41 mouse cellular contexts compared by ENCODE assay signal in genomic region chr17:37056957-37057356, GRCm38 (mm10). TPM values are rescaled to one million over a fixed set of nuclear protein-coding genes. Genes with fewer than 3 reads are reported as not detected.
A peak's percentile ranks its signal among the peaks of the same experiment; 100 is the strongest.
DNase-seq lines count a peak whose midpoint lies in the region; ATAC-seq and TF ChIP-seq lines count a peak whose summit lies in the region.
"Had no signal": no experiment of that assay in that cellular context is flagged by ENCODE, and none has a peak within 500 bp of the region (broad histone marks: within the 10 kb centered on the region; RNA-seq: fewer than 3 reads in every experiment).

No protein-coding gene starts in this region.

- no peaks in the 10 kb centered on the region for H3K9me3 ChIP-seq in forebrain, embryonic 14.5 days (replicated peaks; ENCODE audit: control insufficient read depth, low read length)
- no peaks in the 10 kb centered on the region for H3K9me3 ChIP-seq in forebrain, embryonic 11.5 days (ENCODE audit: control insufficient read depth, low read length)
- no peaks in the 10 kb centered on the region for H3K9me3 ChIP-seq in midbrain, embryonic 14.5 days (ENCODE audit: control insufficient read depth, low read length)
- H3K9me3 ChIP-seq in midbrain, postnatal 0 days (ENCODE audit: low read length): no peaks in the 10 kb centered on the region
- no peaks in the 10 kb centered on the region for H3K9me3 ChIP-seq in forebrain, postnatal 0 days (ENCODE audit: low read length)
- H3K9me3 ChIP-seq: hindbrain, embryonic 12.5 days; limb, embryonic 13.5 days; lung, embryonic 15.5 days; midbrain, embryonic 12.5 days had no signal

- no peak overlapping the region for H3K9ac ChIP-seq in forebrain, embryonic 14.5 days (ENCODE audit: low read length)
- H3K9ac ChIP-seq in forebrain, embryonic 11.5 days (ENCODE audit: low read length): no peak overlapping the region
- H3K9ac ChIP-seq in midbrain, embryonic 14.5 days (replicated peaks; ENCODE audit: low read length): no peak overlapping the region
- H3K9ac ChIP-seq in midbrain, postnatal 0 days (replicated peaks; ENCODE audit: low read length, poor library complexity, severe bottlenecking): no peak overlapping the region
- H3K9ac ChIP-seq in forebrain, postnatal 0 days: no peak overlapping the region
- H3K9ac ChIP-seq: hindbrain, embryonic 12.5 days; limb, embryonic 13.5 days; lung, embryonic 15.5 days; midbrain, embryonic 12.5 days had no signal

- H3K27ac ChIP-seq in forebrain, embryonic 14.5 days (ENCODE audit: low read depth, low read length): no peak overlapping the region
- no peak overlapping the region for H3K27ac ChIP-seq in forebrain, embryonic 11.5 days (ENCODE audit: low read depth, low read length)
- H3K27ac ChIP-seq in midbrain, embryonic 14.5 days (replicated peaks; ENCODE audit: low read depth, low read length): no peak overlapping the region
- H3K27ac ChIP-seq in midbrain, postnatal 0 days (ENCODE audit: low read depth, low read length): no peak overlapping the region
- H3K27ac ChIP-seq in forebrain, postnatal 0 days (ENCODE audit: low read depth, low read length): peak overlapping the region; percentile 50; the same call in 1 of the 2 replicates
- H3K27ac ChIP-seq: gastrocnemius, adult 2 months; hindbrain, embryonic 12.5 days; limb, embryonic 13.5 days; lung, embryonic 15.5 days; midbrain, embryonic 12.5 days had no signal

- H3K4me1 ChIP-seq in forebrain, embryonic 14.5 days (ENCODE audit: control insufficient read depth, insufficient read depth, low read length): no peaks in the 10 kb centered on the region
- 0 out of 2 replicates have a peak, but pooled peaks cover 2% of the 10 kb centered on the region for H3K4me1 ChIP-seq in forebrain, embryonic 11.5 days (replicated peaks; ENCODE audit: control insufficient read depth, insufficient read depth, low read length)
- H3K4me1 ChIP-seq in midbrain, embryonic 14.5 days (ENCODE audit: control insufficient read depth, insufficient read depth, low read length): peaks cover 5% of the 10 kb centered on the region; the same call in 1 of the 2 replicates
- H3K4me1 ChIP-seq in midbrain, postnatal 0 days (ENCODE audit: insufficient read depth, low read length): no peaks in the 10 kb centered on the region; the same call in 1 of the 2 replicates
- no peaks in the 10 kb centered on the region for H3K4me1 ChIP-seq in forebrain, postnatal 0 days (ENCODE audit: insufficient read depth)
- H3K4me1 ChIP-seq: limb, embryonic 13.5 days; lung, embryonic 15.5 days had no signal

- H3K27me3 ChIP-seq in forebrain, embryonic 14.5 days (replicated peaks; ENCODE audit: control insufficient read depth, insufficient read depth, low read length): no peaks in the 10 kb centered on the region
- no peaks in the 10 kb centered on the region for H3K27me3 ChIP-seq in forebrain, embryonic 11.5 days (ENCODE audit: control insufficient read depth, insufficient read depth, low read length)
- H3K27me3 ChIP-seq in midbrain, embryonic 14.5 days (ENCODE audit: control insufficient read depth, insufficient read depth, low read length): no peaks in the 10 kb centered on the region
- no peaks in the 10 kb centered on the region for H3K27me3 ChIP-seq in midbrain, postnatal 0 days (ENCODE audit: insufficient read depth, low read length)
- no peaks in the 10 kb centered on the region for H3K27me3 ChIP-seq in forebrain, postnatal 0 days (ENCODE audit: insufficient read depth, low read length)
- H3K27me3 ChIP-seq: hindbrain, embryonic 12.5 days; limb, embryonic 13.5 days; lung, embryonic 15.5 days; midbrain, embryonic 12.5 days; Patski had no signal

- ATAC-seq in forebrain, embryonic 14.5 days: no peak
- ATAC-seq in forebrain, embryonic 11.5 days (replicated peaks; ENCODE audit: low FRiP score): no peak
- ATAC-seq in midbrain, embryonic 14.5 days (ENCODE audit: low FRiP score, low TSS enrichment): no peak
- ATAC-seq in midbrain, postnatal 0 days (ENCODE audit: low FRiP score): no peak
- peak; percentile 66 for ATAC-seq in forebrain, postnatal 0 days
- ATAC-seq in erythroid progenitor cell, adult 5-6 weeks (replicated peaks; ENCODE audit: low FRiP score, poor library complexity, severe bottlenecking): no peak
- ATAC-seq: intestine, postnatal 0 days; Patski had no signal

- H3K4me2 ChIP-seq in forebrain, embryonic 14.5 days (ENCODE audit: low read length): no peak overlapping the region
- no peak overlapping the region for H3K4me2 ChIP-seq in forebrain, embryonic 11.5 days (ENCODE audit: low read depth, low read length, severe bottlenecking)
- H3K4me2 ChIP-seq in midbrain, embryonic 14.5 days (ENCODE audit: low read length): no peak overlapping the region
- no peak overlapping the region for H3K4me2 ChIP-seq in midbrain, postnatal 0 days (ENCODE audit: low read depth, low read length, poor library complexity, severe bottlenecking)
- no peak overlapping the region for H3K4me2 ChIP-seq in forebrain, postnatal 0 days (ENCODE audit: low read depth)
- H3K4me2 ChIP-seq: heart, embryonic 11.5 days; hindbrain, embryonic 12.5 days; limb, embryonic 13.5 days; liver, embryonic 11.5 days; lung, embryonic 15.5 days; midbrain, embryonic 12.5 days had no signal

- peaks cover 81% of the 10 kb centered on the region for H3K36me3 ChIP-seq in forebrain, embryonic 14.5 days (ENCODE audit: control insufficient read depth, insufficient read depth, low read length)
- H3K36me3 ChIP-seq in forebrain, embryonic 11.5 days (ENCODE audit: control insufficient read depth, insufficient read depth, low read length): no peaks in the 10 kb centered on the region; the same call in 1 of the 2 replicates
- H3K36me3 ChIP-seq in midbrain, embryonic 14.5 days (ENCODE audit: control insufficient read depth, insufficient read depth, low read length): peaks cover 78% of the 10 kb centered on the region
- H3K36me3 ChIP-seq in midbrain, postnatal 0 days (ENCODE audit: insufficient read depth, low read length): peaks cover 56% of the 10 kb centered on the region
- peaks cover 58% of the 10 kb centered on the region for H3K36me3 ChIP-seq in forebrain, postnatal 0 days (ENCODE audit: insufficient read depth)

- WGBS in forebrain, embryonic 14.5 days: 85% methylated on average over 6 of the region's 6 CpGs
- 94% methylated on average over 6 of the region's 6 CpGs for WGBS in forebrain, embryonic 11.5 days
- WGBS in midbrain, embryonic 14.5 days: 74% methylated on average over 6 of the region's 6 CpGs
- WGBS in midbrain, postnatal 0 days: 49% methylated on average over 6 of the region's 6 CpGs
- 51% methylated on average over 6 of the region's 6 CpGs for WGBS in forebrain, postnatal 0 days

- TF ChIP-seq CTCF in midbrain, postnatal 0 days (IDR thresholded peaks at IDR 0.05): no peak
- TF ChIP-seq CTCF in forebrain, postnatal 0 days (IDR thresholded peaks at IDR 0.05; ENCODE audit: low read depth): no peak

- no peak overlapping the region for H3K4me3 ChIP-seq in forebrain, embryonic 14.5 days (ENCODE audit: low read depth, low read length)
- no peak overlapping the region for H3K4me3 ChIP-seq in forebrain, embryonic 11.5 days (ENCODE audit: low read depth, low read length)
- H3K4me3 ChIP-seq in midbrain, embryonic 14.5 days (replicated peaks; ENCODE audit: low read depth, low read length): no peak overlapping the region
- H3K4me3 ChIP-seq in midbrain, postnatal 0 days (ENCODE audit: low read depth, low read length): no peak overlapping the region
- H3K4me3 ChIP-seq in forebrain, postnatal 0 days (ENCODE audit: low read depth, low read length): no peak overlapping the region
- H3K4me3 ChIP-seq: erythroblast, embryonic 14.5 days; gastrocnemius, adult 2 months; hindbrain, embryonic 12.5 days; limb, embryonic 13.5 days; lung, embryonic 15.5 days; midbrain, embryonic 12.5 days had no signal

- DNase-seq in forebrain, embryonic 14.5 days (ENCODE audit: low spot score): peak; percentile 60
- no peak for DNase-seq in forebrain, embryonic 11.5 days (ENCODE audit: low spot score)
- peak; percentile 52 for DNase-seq in midbrain, embryonic 14.5 days
- no peak for DNase-seq in midbrain, postnatal 0 days (ENCODE audit: low spot score)
- DNase-seq in R1 (ENCODE audit: low read depth, low spot score): peak; percentile 56
- no peak for DNase-seq in forebrain, postnatal 0 days
- DNase-seq: adrenal gland, postnatal 14 days; cerebellum, adult 2 months; cerebellum, postnatal 14 days; gastrocnemius, adult 2 months; gastrocnemius, postnatal 36 days; heart, adult 18-20 months; heart, postnatal 36 days; kidney, adult 9 months; kidney, postnatal 10 days; right cerebral cortex, adult 18-20 months; thymus, postnatal 14 days had no signal

RNA-seq across cellular contexts. Expression of gene Gabbr1, which starts 11.2 kb away (rescaled TPM):
- polyA plus RNA-seq in forebrain, embryonic 14.5 days (2014; fragmentation: Nextera tagmentation; extraction: Ambion mirVana): 53.4 and 60.5 TPM in 2 replicates
- polyA plus RNA-seq in forebrain, embryonic 11.5 days (2014; fragmentation: Nextera tagmentation; extraction: Ambion mirVana): 19.7 and 21.8 TPM in 2 replicates
- polyA plus RNA-seq in midbrain, embryonic 14.5 days (2014; fragmentation: Nextera tagmentation; extraction: Ambion mirVana): 103 and 123 TPM in 2 replicates
- total RNA-seq in midbrain, postnatal 0 days (2014; rRNA removed): 633 and 639 TPM in 2 replicates
- polyA plus RNA-seq in midbrain, postnatal 0 days (2015; fragmentation: Nextera tagmentation; extraction: Ambion mirVana): 111 and 116 TPM in 2 replicates
- 353 and 416 TPM in 2 replicates for total RNA-seq in forebrain, postnatal 0 days (2014; rRNA removed)
- 58.1 and 80.1 TPM in 2 replicates for polyA plus RNA-seq in forebrain, postnatal 0 days (2015; fragmentation: Nextera tagmentation; extraction: Ambion mirVana)
- total RNA-seq in erythroid progenitor cell, adult 5-6 weeks (2015; ENCODE audit: low replicate concordance): 3.8 and 11.5 TPM in 2 replicates
- 0.51 and 1.5 TPM in 2 replicates for total RNA-seq in erythroid progenitor cell, adult 5-6 weeks (2017; ENCODE audit: low replicate concordance)

RNA-seq across cellular contexts. Expression of gene Olfr90, which starts 31.3 kb away (rescaled TPM):
- polyA plus RNA-seq in forebrain, embryonic 14.5 days (2014; fragmentation: Nextera tagmentation; extraction: Ambion mirVana): not detected in 2 replicates
- not detected in 2 replicates for polyA plus RNA-seq in forebrain, embryonic 11.5 days (2014; fragmentation: Nextera tagmentation; extraction: Ambion mirVana)
- polyA plus RNA-seq in midbrain, embryonic 14.5 days (2014; fragmentation: Nextera tagmentation; extraction: Ambion mirVana): not detected in 2 replicates
- not detected in 2 replicates for total RNA-seq in midbrain, postnatal 0 days (2014; rRNA removed)
- polyA plus RNA-seq in midbrain, postnatal 0 days (2015; fragmentation: Nextera tagmentation; extraction: Ambion mirVana): not detected in 2 replicates
- not detected in 2 replicates for total RNA-seq in forebrain, postnatal 0 days (2014; rRNA removed)
- polyA plus RNA-seq in forebrain, postnatal 0 days (2015; fragmentation: Nextera tagmentation; extraction: Ambion mirVana): not detected in 2 replicates
- not detected in 2 replicates for total RNA-seq in erythroid progenitor cell, adult 5-6 weeks (2015; ENCODE audit: low replicate concordance)
- not detected in 2 replicates for total RNA-seq in erythroid progenitor cell, adult 5-6 weeks (2017; ENCODE audit: low replicate concordance)
- total RNA-seq: adrenal gland, postnatal 14 days; gastrocnemius, adult 2 months; gastrocnemius, postnatal 36 days; heart, adult 18-20 months; heart, postnatal 36 days; left cerebral cortex, adult 8-10 months; left cerebral cortex, postnatal 36 days; megakaryocyte progenitor cell, adult 5-6 weeks; neutrophil, adult 5-6 weeks had no signal
- polyA plus RNA-seq: cerebellum, adult 2 months; cortical plate, adult 2 months; embryonic facial prominence, embryonic 14.5 days; erythroblast, embryonic 14.5 days; frontal cortex, adult 2 months; heart, embryonic 11.5 days; heart, embryonic 16.5 days; intestine, postnatal 0 days; large intestine, adult 2 months; liver, embryonic 11.5 days; liver, embryonic 16.5 days; lung, embryonic 15.5 days; midbrain, embryonic 12.5 days; neural tube, embryonic 11.5 days; Patski; urinary bladder, adult 2 months had no signal

RNA-seq across cellular contexts. Expression of gene Mog, which starts 33.8 kb away (rescaled TPM):
- polyA plus RNA-seq in forebrain, embryonic 14.5 days (2014; fragmentation: Nextera tagmentation; extraction: Ambion mirVana): 0.98 and 1.4 TPM in 2 replicates
- 0.39 TPM in 1 of 2 replicates, not detected in the other for polyA plus RNA-seq in forebrain, embryonic 11.5 days (2014; fragmentation: Nextera tagmentation; extraction: Ambion mirVana)
- polyA plus RNA-seq in midbrain, embryonic 14.5 days (2014; fragmentation: Nextera tagmentation; extraction: Ambion mirVana): 1.9 and 2.2 TPM in 2 replicates
- not detected in 2 replicates for total RNA-seq in midbrain, postnatal 0 days (2014; rRNA removed)
- 0.95 and 1.1 TPM in 2 replicates for polyA plus RNA-seq in midbrain, postnatal 0 days (2015; fragmentation: Nextera tagmentation; extraction: Ambion mirVana)
- not detected in 2 replicates for total RNA-seq in forebrain, postnatal 0 days (2014; rRNA removed)
- 0.53 and 1.1 TPM in 2 replicates for polyA plus RNA-seq in forebrain, postnatal 0 days (2015; fragmentation: Nextera tagmentation; extraction: Ambion mirVana)
- not detected in 2 replicates for total RNA-seq in erythroid progenitor cell, adult 5-6 weeks (2015; ENCODE audit: low replicate concordance)
- total RNA-seq in erythroid progenitor cell, adult 5-6 weeks (2017; ENCODE audit: low replicate concordance): not detected in 2 replicates
- total RNA-seq: adrenal gland, postnatal 14 days; gastrocnemius, adult 2 months; gastrocnemius, postnatal 36 days; heart, adult 18-20 months; heart, postnatal 36 days; megakaryocyte progenitor cell, adult 5-6 weeks; MEL; neutrophil, adult 5-6 weeks had no signal
- polyA plus RNA-seq: erythroblast, embryonic 14.5 days; heart, embryonic 11.5 days; heart, embryonic 16.5 days; intestine, postnatal 0 days; large intestine, adult 2 months; liver, embryonic 11.5 days; liver, embryonic 16.5 days had no signal

RNA-seq across cellular contexts. Expression of gene Olfr91, which starts 41.1 kb away (rescaled TPM):
- polyA plus RNA-seq in forebrain, embryonic 14.5 days (2014; fragmentation: Nextera tagmentation; extraction: Ambion mirVana): not detected in 2 replicates
- 0.13 TPM in 2 replicates for polyA plus RNA-seq in forebrain, embryonic 11.5 days (2014; fragmentation: Nextera tagmentation; extraction: Ambion mirVana)
- not detected in 2 replicates for polyA plus RNA-seq in midbrain, embryonic 14.5 days (2014; fragmentation: Nextera tagmentation; extraction: Ambion mirVana)
- total RNA-seq in midbrain, postnatal 0 days (2014; rRNA removed): not detected in 2 replicates
- polyA plus RNA-seq in midbrain, postnatal 0 days (2015; fragmentation: Nextera tagmentation; extraction: Ambion mirVana): not detected in 2 replicates
- total RNA-seq in forebrain, postnatal 0 days (2014; rRNA removed): not detected in 2 replicates
- not detected in 2 replicates for polyA plus RNA-seq in forebrain, postnatal 0 days (2015; fragmentation: Nextera tagmentation; extraction: Ambion mirVana)
- not detected in 2 replicates for total RNA-seq in erythroid progenitor cell, adult 5-6 weeks (2015; ENCODE audit: low replicate concordance)
- total RNA-seq in erythroid progenitor cell, adult 5-6 weeks (2017; ENCODE audit: low replicate concordance): not detected in 2 replicates
- total RNA-seq: adrenal gland, postnatal 14 days; gastrocnemius, adult 2 months; gastrocnemius, postnatal 36 days; heart, adult 18-20 months; heart, postnatal 36 days; layer of hippocampus, postnatal 25 days; left cerebral cortex, adult 8-10 months; left cerebral cortex, postnatal 36 days; megakaryocyte progenitor cell, adult 5-6 weeks; MEL; neutrophil, adult 5-6 weeks had no signal
- polyA plus RNA-seq: cerebellum, adult 2 months; cortical plate, adult 2 months; erythroblast, embryonic 14.5 days; frontal cortex, adult 2 months; heart, embryonic 11.5 days; heart, embryonic 16.5 days; intestine, postnatal 0 days; large intestine, adult 2 months; limb, embryonic 13.5 days; liver, embryonic 11.5 days; liver, embryonic 16.5 days; lung, embryonic 15.5 days; midbrain, embryonic 12.5 days; neural tube, embryonic 11.5 days; Patski; urinary bladder, adult 2 months had no signal

RNA-seq across cellular contexts. Expression of gene Zfp57, which starts 56.0 kb away (rescaled TPM):
- polyA plus RNA-seq in forebrain, embryonic 14.5 days (2014; fragmentation: Nextera tagmentation; extraction: Ambion mirVana): 199 and 268 TPM in 2 replicates
- 130 and 142 TPM in 2 replicates for polyA plus RNA-seq in forebrain, embryonic 11.5 days (2014; fragmentation: Nextera tagmentation; extraction: Ambion mirVana)
- 283 and 301 TPM in 2 replicates for polyA plus RNA-seq in midbrain, embryonic 14.5 days (2014; fragmentation: Nextera tagmentation; extraction: Ambion mirVana)
- 140 and 182 TPM in 2 replicates for total RNA-seq in midbrain, postnatal 0 days (2014; rRNA removed)
- polyA plus RNA-seq in midbrain, postnatal 0 days (2015; fragmentation: Nextera tagmentation; extraction: Ambion mirVana): 166 and 171 TPM in 2 replicates
- 208 and 220 TPM in 2 replicates for total RNA-seq in forebrain, postnatal 0 days (2014; rRNA removed)
- 113 and 148 TPM in 2 replicates for polyA plus RNA-seq in forebrain, postnatal 0 days (2015; fragmentation: Nextera tagmentation; extraction: Ambion mirVana)
- not detected in 2 replicates for total RNA-seq in erythroid progenitor cell, adult 5-6 weeks (2015; ENCODE audit: low replicate concordance)
- not detected in 2 replicates for total RNA-seq in erythroid progenitor cell, adult 5-6 weeks (2017; ENCODE audit: low replicate concordance)
- total RNA-seq: MEL; neutrophil, adult 5-6 weeks had no signal
- polyA plus RNA-seq: erythroblast, embryonic 14.5 days had no signal

Comparison
In these comparisons a context has a peak if more than half of its experiments do, and no peak if none do; other contexts are left out.
1. DNase-seq: peak in forebrain, embryonic 14.5 days (single experiment), midbrain, embryonic 14.5 days (single experiment) and R1 (single experiment); none in forebrain, embryonic 11.5 days (single experiment), midbrain, postnatal 0 days (single experiment) and forebrain, postnatal 0 days (single experiment).